Mouse (Mus musculus): ENCODE data around the gene Grk3. TPM values are rescaled to one million over a fixed set of nuclear protein-coding genes. Genes with fewer than 3 reads are reported as not detected.

The Grk3 gene
- total and polyA plus RNA-seq, 2 experiments, result 2.3 to 4.1 TPM

GRCm38 (mm10) chr5:113043531-113043930 lies 27.9 kb upstream of the Grk3 start:
- peaks cover 2% of the 10 kb centered on the region; the same call in 1 of the 2 replicates for H3K4me1 ChIP-seq (ENCODE audit: control insufficient read depth, insufficient read depth, low read length)
- 48% methylated on average over 8 of the region's 8 CpGs for WGBS
- H3K27me3 ChIP-seq (ENCODE audit: control insufficient read depth, insufficient read depth, low read length), result no peaks in the 10 kb centered on the region
- no peaks in the 10 kb centered on the region for H3K79me2 ChIP-seq (ENCODE audit: control insufficient read depth, insufficient read depth, low read length)
- no peak for DNase-seq (ENCODE audit: extremely low read depth, low read depth, low spot score)
- no peak overlapping the region for H3K27ac ChIP-seq (replicated peaks; ENCODE audit: insufficient read depth, low read depth, low read length)
- TF ChIP-seq CTCF (IDR thresholded peaks at IDR 0.05; ENCODE audit: low read depth, low read length), result no peak
- no peak for TF ChIP-seq POLR2A (IDR thresholded peaks at IDR 0.05; ENCODE audit: extremely low read depth, insufficient read depth, low read length)
- H3K9ac ChIP-seq (ENCODE audit: low read depth, low read length), result no peak overlapping the region
- no peaks in the 10 kb centered on the region for H3K36me3 ChIP-seq (ENCODE audit: control insufficient read depth, insufficient read depth, low read length)
- H3K4me3 ChIP-seq (ENCODE audit: insufficient read depth, low read depth, low read length), result no peak overlapping the region

GRCm38 (mm10) chr5:113041567-113042071 lies 26.0 kb upstream of the Grk3 start:
- no peak for TF ChIP-seq POLR2A (IDR thresholded peaks at IDR 0.05; ENCODE audit: extremely low read depth, insufficient read depth, low read length)
- TF ChIP-seq CTCF (IDR thresholded peaks at IDR 0.05; ENCODE audit: low read depth, low read length), result no peak
- Histone ChIP-seq H3K27ac (replicated peaks; ENCODE audit: insufficient read depth, low read depth, low read length) (no peak overlapping the region), H3K36me3 (ENCODE audit: control insufficient read depth, insufficient read depth, low read length) (no peaks in the 10 kb centered on the region), H3K4me1 (ENCODE audit: control insufficient read depth, insufficient read depth, low read length) (peaks cover 2% of the 10 kb centered on the region; the same call in 1 of the 2 replicates), H3K4me3 (ENCODE audit: insufficient read depth, low read depth, low read length) (no peak overlapping the region), H3K79me2 (ENCODE audit: control insufficient read depth, insufficient read depth, low read length) (no peaks in the 10 kb centered on the region), H3K27me3 (ENCODE audit: control insufficient read depth, insufficient read depth, low read length) (no peaks in the 10 kb centered on the region), H3K9ac (ENCODE audit: low read depth, low read length) (no peak overlapping the region)
- WGBS, result 37% methylated on average over 5 of the region's 5 CpGs
- no peak for DNase-seq (ENCODE audit: extremely low read depth, low read depth, low spot score)

GRCm38 (mm10) chr5:113040776-113041175 lies 25.2 kb upstream of the Grk3 start:
- WGBS, result 95% methylated on average over 6 of the region's 6 CpGs
- Histone ChIP-seq H3K79me2 (ENCODE audit: control insufficient read depth, insufficient read depth, low read length) (no peaks in the 10 kb centered on the region), H3K27me3 (ENCODE audit: control insufficient read depth, insufficient read depth, low read length) (no peaks in the 10 kb centered on the region), H3K4me3 (ENCODE audit: insufficient read depth, low read depth, low read length) (no peak overlapping the region), H3K9ac (ENCODE audit: low read depth, low read length) (no peak overlapping the region), H3K27ac (replicated peaks; ENCODE audit: insufficient read depth, low read depth, low read length) (no peak overlapping the region), H3K36me3 (ENCODE audit: control insufficient read depth, insufficient read depth, low read length) (no peaks in the 10 kb centered on the region), H3K4me1 (ENCODE audit: control insufficient read depth, insufficient read depth, low read length) (peaks cover 4% of the 10 kb centered on the region; the same call in 1 of the 2 replicates)
- DNase-seq (ENCODE audit: extremely low read depth, low read depth, low spot score), result no peak
- no peak for TF ChIP-seq CTCF (IDR thresholded peaks at IDR 0.05; ENCODE audit: low read depth, low read length)

DNA sequence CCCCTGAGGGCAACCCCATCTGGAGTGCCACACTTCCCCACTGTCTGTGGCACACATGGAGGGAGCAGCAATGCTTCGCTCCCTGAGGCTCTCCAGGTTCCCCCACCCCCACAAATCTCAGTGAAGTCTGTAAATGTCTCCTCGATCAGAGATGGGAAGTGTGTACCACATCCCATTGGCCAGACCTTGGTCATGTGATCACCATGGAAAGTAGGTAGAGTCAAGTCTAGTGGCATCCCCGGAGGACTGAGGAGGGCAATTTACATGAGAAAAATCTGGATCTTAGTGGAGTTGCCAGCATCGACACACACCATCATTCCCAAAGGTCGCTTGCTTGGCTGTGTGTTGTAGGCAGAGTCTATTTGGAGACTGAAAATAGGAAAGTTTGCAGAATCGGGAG lies 23.0 kb upstream of the Grk3 start:
- TF ChIP-seq CTCF (IDR thresholded peaks at IDR 0.05; ENCODE audit: low read depth, low read length) (no peak), POLR2A (IDR thresholded peaks at IDR 0.05; ENCODE audit: extremely low read depth, insufficient read depth, low read length) (no peak)
- Histone ChIP-seq H3K79me2 (ENCODE audit: control insufficient read depth, insufficient read depth, low read length) (no peaks in the 10 kb centered on the region), H3K9ac (ENCODE audit: low read depth, low read length) (no peak overlapping the region), H3K27me3 (ENCODE audit: control insufficient read depth, insufficient read depth, low read length) (no peaks in the 10 kb centered on the region), H3K4me1 (ENCODE audit: control insufficient read depth, insufficient read depth, low read length) (peaks cover 6% of the 10 kb centered on the region), H3K27ac (replicated peaks; ENCODE audit: insufficient read depth, low read depth, low read length) (no peak overlapping the region), H3K4me3 (ENCODE audit: insufficient read depth, low read depth, low read length) (no peak overlapping the region), H3K36me3 (ENCODE audit: control insufficient read depth, insufficient read depth, low read length) (no peaks in the 10 kb centered on the region)
- DNase-seq (ENCODE audit: extremely low read depth, low read depth, low spot score), result no peak
- 90% methylated on average over 6 of the region's 6 CpGs for WGBS

- Histone ChIP-seq H3K4me3 (ENCODE audit: insufficient read depth, low read depth, low read length) (no peak overlapping the region), H3K9ac (ENCODE audit: low read depth, low read length) (no peak overlapping the region), H3K27me3 (ENCODE audit: control insufficient read depth, insufficient read depth, low read length) (no peaks in the 10 kb centered on the region), H3K4me1 (ENCODE audit: control insufficient read depth, insufficient read depth, low read length) (peaks cover 6% of the 10 kb centered on the region), H3K36me3 (ENCODE audit: control insufficient read depth, insufficient read depth, low read length) (no peaks in the 10 kb centered on the region), H3K27ac (replicated peaks; ENCODE audit: insufficient read depth, low read depth, low read length) (no peak overlapping the region), H3K79me2 (ENCODE audit: control insufficient read depth, insufficient read depth, low read length) (no peaks in the 10 kb centered on the region)
- DNase-seq (ENCODE audit: extremely low read depth, low read depth, low spot score), result peak; percentile 65
- 19% methylated on average over 10 of the region's 10 CpGs for WGBS
- TF ChIP-seq POLR2A (IDR thresholded peaks at IDR 0.05; ENCODE audit: extremely low read depth, insufficient read depth, low read length) (no peak), CTCF (IDR thresholded peaks at IDR 0.05; ENCODE audit: low read depth, low read length) (no peak)
Observed at GRCm38 (mm10) chr5:113035094-113036047, 19.8 kb upstream of the Grk3 start.

Measured in liver, adult 2 months (tissue).